Mouse (Mus musculus) embryonic fibroblast, embryonic 13.5 days (primary cell): ENCODE data around the gene Hspa1l. TPM values are rescaled to one million over a fixed set of nuclear protein-coding genes. Genes with fewer than 3 reads are reported as not detected.
A peak's percentile ranks its signal among the peaks of the same experiment; 100 is the strongest.
"Not testable (repeated sequence)": the region's sequence is repeated elsewhere in the genome, so short reads cannot be mapped to it uniquely, and the experiment has no call there.

Source experiments
- H3K27ac ChIP-seq: 2 replicates; pipeline ENCODE4 v1.5.1; 2012; ENCODE audit warnings: low read length, control low read depth, inconsistent platforms; ENCODE audit not compliant: insufficient read depth
- H3K4me1 ChIP-seq: 2 replicates; pipeline ENCODE4 v1.6.1; 2011; ENCODE audit warnings: low read length; ENCODE audit not compliant: control insufficient read depth, insufficient read depth
- H3K4me3 ChIP-seq: 2 replicates; pipeline ENCODE4 v1.5.1; 2011; ENCODE audit warnings: mild to moderate bottlenecking, control low read depth, low read length; ENCODE audit not compliant: insufficient read depth
- CTCF ChIP-seq: IDR thresholded peaks from 2 replicates; pipeline ENCODE4 v1.5.1; 2011; ENCODE audit warnings: mild to moderate bottlenecking, control low read depth, low read length, moderate library complexity, borderline replicate concordance; ENCODE audit not compliant: insufficient read depth
- POLR2A ChIP-seq: IDR thresholded peaks from 2 replicates; pipeline ENCODE4 v1.6.1; 2011; ENCODE audit warnings: low read depth, mild to moderate bottlenecking, control low read depth, low read length, moderate library complexity
- polyA plus RNA-seq: library from polyadenylated mRNA; stranded (reverse); fragments of >200 nt; gene quantifications from 2 replicates; pipeline ENCODE4 v1.2.4, GENCODE M21; 2011; ENCODE audit warnings: low read depth; ENCODE audit not compliant: missing spikeins, insufficient read length

Gene Hspa1l
- polyA plus RNA-seq, 1 experiment: not detected

- TF ChIP-seq POLR2A: peak; percentile 78
- H3K4me1 ChIP-seq: not testable (repeated sequence)
- H3K27ac ChIP-seq: peak within 1 kb of the TSS; percentile 98
- peak within 1 kb of the TSS; percentile 77 for H3K4me3 ChIP-seq
These were observed 13.2 kb upstream of the Hspa1l start, which contains the start of gene Hspa1b for GRCm38 (mm10) chr17:34959130-34959778. Gene Hspa1b (minus strand): TSS chr17:34959238.

GRCm38 (mm10) chr17:34959881-34960515 is 12.5 kb upstream of the Hspa1l start:
- TF ChIP-seq CTCF: no peak
- peak; percentile 54 for TF ChIP-seq POLR2A

GRCm38 (mm10) chr17:34960702-34961493 is 11.6 kb upstream of the Hspa1l start:
- no peak overlapping the region for H3K4me3 ChIP-seq
- H3K4me1 ChIP-seq: peaks cover 6% of the 10 kb centered on the region
- TF ChIP-seq POLR2A (no peak; the same call in 1 of the 2 replicates), CTCF (no peak)
- peak overlapping the region; percentile 98 for H3K27ac ChIP-seq

More at GRCm38 (mm10) chr17:34959881-34960515, 12.5 kb upstream of the Hspa1l start:
- H3K27ac ChIP-seq: peak overlapping the region; percentile 98
- H3K4me1 ChIP-seq: peaks cover 6% of the 10 kb centered on the region; the same call in 1 of the 2 replicates
- H3K4me3 ChIP-seq: peak overlapping the region; percentile 77

GRCm38 (mm10) chr17:34962125-34962524 is 10.4 kb upstream of the Hspa1l start:
- Histone ChIP-seq H3K4me1 (peaks cover 6% of the 10 kb centered on the region), H3K27ac (peak overlapping the region; percentile 98), H3K4me3 (no peak overlapping the region)
- TF ChIP-seq CTCF (no peak), POLR2A (no peak)

DNA sequence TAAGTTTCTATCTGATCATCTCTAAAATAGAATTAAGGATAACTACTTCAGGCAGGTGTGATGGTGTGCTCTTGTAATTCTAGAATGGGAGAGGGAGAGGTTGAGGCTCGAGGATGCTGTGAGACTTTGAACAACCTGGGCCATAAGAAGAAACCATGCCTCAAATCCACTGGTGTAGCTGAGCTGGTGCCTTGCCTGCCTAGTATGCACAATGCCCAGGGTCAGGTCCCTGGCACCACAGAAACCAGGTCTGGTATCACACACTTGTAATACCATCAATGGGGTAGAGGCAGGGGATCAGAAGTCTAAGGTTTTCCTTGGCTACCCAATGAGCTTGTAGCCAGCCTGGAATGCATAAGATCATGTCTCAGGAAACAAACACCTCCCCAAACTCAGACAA is 9.7 kb upstream of the Hspa1l start:
- Histone ChIP-seq H3K4me3 (no peak overlapping the region), H3K4me1 (peaks cover 6% of the 10 kb centered on the region), H3K27ac (peak overlapping the region; percentile 98)
- no peak for TF ChIP-seq CTCF
- no peak for TF ChIP-seq POLR2A

GRCm38 (mm10) chr17:34964640-34965049 is 7.9 kb upstream of the Hspa1l start:
- peaks cover 12% of the 10 kb centered on the region for H3K4me1 ChIP-seq
- TF ChIP-seq POLR2A: peak; percentile 24; the same call in 1 of the 2 replicates
- TF ChIP-seq CTCF: no peak
- peak overlapping the region; percentile 38; the same call in 1 of the 2 replicates for H3K27ac ChIP-seq
- H3K4me3 ChIP-seq: no peak overlapping the region

DNA sequence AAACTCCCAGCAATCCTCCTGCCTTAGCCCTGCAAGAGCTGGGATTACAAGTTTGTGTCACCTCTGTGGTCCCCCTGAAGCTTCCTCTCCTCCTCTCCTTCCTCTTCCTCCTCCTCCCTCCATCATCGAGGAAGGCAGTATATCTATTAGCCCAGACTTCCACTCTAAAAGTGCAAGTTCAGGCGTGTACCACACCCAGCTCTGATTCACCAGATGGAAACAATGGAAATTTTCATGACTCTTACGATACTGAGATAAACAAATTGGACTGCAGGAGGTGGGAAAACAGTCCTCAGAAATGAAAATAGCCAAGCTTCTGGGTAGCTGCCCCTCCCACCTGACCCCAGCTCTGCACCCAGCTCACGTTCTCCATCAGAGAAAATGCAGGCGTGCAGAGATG is 6.9 kb upstream of the Hspa1l start:
- no peak for TF ChIP-seq CTCF
- TF ChIP-seq POLR2A: no peak
- H3K4me3 ChIP-seq: no peak overlapping the region
- peaks cover 12% of the 10 kb centered on the region for H3K4me1 ChIP-seq
- peak overlapping the region; percentile 34; the same call in 1 of the 2 replicates for H3K27ac ChIP-seq

- H3K4me3 ChIP-seq, H3K27ac ChIP-seq, H3K4me1 ChIP-seq: not testable (repeated sequence)
These were observed 2.7 kb upstream of the Hspa1l start, which contains the start of gene Gm20481 for GRCm38 (mm10) chr17:34969822-34970221. Gene Gm20481 (plus strand): TSS chr17:34969912.

- H3K4me3 ChIP-seq, H3K4me1 ChIP-seq, H3K27ac ChIP-seq: not testable (repeated sequence)
These were observed 1.7 kb upstream of the Hspa1l start for GRCm38 (mm10) chr17:34970850-34971249.

GRCm38 (mm10) chr17:34971694-34972068 is 822 bp upstream of the Hspa1l start:
- peak overlapping the region; percentile 24 for H3K4me3 ChIP-seq
- H3K27ac ChIP-seq, H3K4me1 ChIP-seq: not testable (repeated sequence)
